Mouse (Mus musculus): ENCODE data around the gene Vps13d. TPM values are rescaled to one million over a fixed set of nuclear protein-coding genes. Genes with fewer than 3 reads are reported as not detected.
A peak's percentile ranks its signal among the peaks of the same experiment; 100 is the strongest.

Vps13d gene
- polyA plus RNA-seq, 1 experiment from 2014 or later: 7.9 TPM

DNA sequence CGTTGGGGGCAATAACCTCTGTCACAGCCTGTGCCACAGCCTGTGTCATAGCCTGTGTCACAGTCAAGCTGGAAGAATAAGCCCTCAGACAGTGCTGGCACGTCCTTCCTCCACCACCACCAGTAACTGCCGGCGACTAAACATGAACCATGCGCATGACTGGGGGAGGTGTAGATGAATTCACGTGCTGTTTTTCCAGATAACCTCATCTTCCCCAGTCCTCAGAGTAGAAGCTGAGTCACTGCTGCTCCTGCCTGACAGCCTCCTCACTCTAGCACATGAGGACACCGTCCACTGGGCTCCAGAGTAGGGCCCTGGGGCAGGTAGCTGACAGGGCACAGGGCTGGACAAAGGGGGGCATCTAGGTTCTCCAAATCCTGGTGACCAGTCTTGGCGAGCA, 27.3 kb upstream of the Vps13d start:
- H3K27ac ChIP-seq (replicated peaks): no peak overlapping the region
- H3K9ac ChIP-seq (replicated peaks): no peak overlapping the region
- 88% methylated on average over 8 of the region's 8 CpGs for WGBS
- H3K4me1 ChIP-seq: no peaks in the 10 kb centered on the region
- no peaks in the 10 kb centered on the region for H3K9me3 ChIP-seq
- no peak overlapping the region for H3K4me3 ChIP-seq
- ATAC-seq (ENCODE audit: low FRiP score, low read depth): peak; percentile 23; the same call in 1 of the 2 replicates
- H3K27me3 ChIP-seq: no peaks in the 10 kb centered on the region
- H3K4me2 ChIP-seq (replicated peaks): no peak overlapping the region
- H3K36me3 ChIP-seq: no peaks in the 10 kb centered on the region

DNA sequence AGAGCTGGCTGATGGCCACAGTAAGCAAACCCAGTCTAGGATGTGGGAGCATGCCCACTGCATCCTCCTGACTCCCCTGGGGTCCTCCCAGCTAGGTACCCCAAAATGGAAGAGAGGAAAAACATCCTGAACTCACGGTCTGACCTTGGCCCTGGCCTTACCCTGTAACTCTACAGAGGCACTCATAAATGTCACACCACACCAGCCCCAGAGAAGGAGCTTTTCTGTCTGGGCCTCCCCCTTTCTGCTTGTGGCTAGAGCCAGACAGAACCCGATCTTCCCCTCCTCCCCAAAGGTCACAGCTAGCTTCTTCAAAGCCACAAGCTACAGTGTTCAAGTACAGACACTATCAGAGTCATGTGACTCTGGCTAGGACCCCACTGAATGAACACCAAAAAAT, 26.6 kb upstream of the Vps13d start:
- Histone ChIP-seq H3K9me3 (no peaks in the 10 kb centered on the region), H3K27ac (replicated peaks) (no peak overlapping the region), H3K27me3 (no peaks in the 10 kb centered on the region), H3K36me3 (no peaks in the 10 kb centered on the region), H3K4me2 (replicated peaks) (no peak overlapping the region), H3K4me3 (no peak overlapping the region), H3K9ac (replicated peaks) (no peak overlapping the region), H3K4me1 (no peaks in the 10 kb centered on the region)
- ATAC-seq (ENCODE audit: low FRiP score, low read depth): no peak
- WGBS: 82% methylated on average over 2 of the region's 2 CpGs

DNA sequence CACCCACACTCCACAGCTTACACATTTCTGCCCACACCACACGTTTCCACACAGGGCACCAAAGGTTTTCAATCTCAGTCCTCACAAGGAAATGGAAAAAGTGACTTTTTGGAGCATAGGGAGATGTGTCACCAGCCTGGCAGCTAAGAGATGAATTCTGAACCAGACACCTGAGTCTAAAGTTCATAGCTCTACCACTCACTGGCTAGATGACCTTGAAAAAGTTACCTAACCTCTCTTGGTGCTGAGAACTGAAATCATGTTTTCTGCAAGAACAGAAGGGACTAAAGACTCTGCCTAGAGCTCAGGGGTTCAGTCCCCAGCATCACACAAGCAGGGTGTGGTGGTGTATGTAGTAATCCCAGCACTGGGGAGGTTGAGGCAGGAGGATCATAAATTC, 25.2 kb upstream of the Vps13d start:
- WGBS: 81% methylated on average over 1 of the region's 1 CpGs
- no peak overlapping the region for H3K27ac ChIP-seq (replicated peaks)
- no peaks in the 10 kb centered on the region for H3K36me3 ChIP-seq
- H3K27me3 ChIP-seq: no peaks in the 10 kb centered on the region
- no peak for ATAC-seq (ENCODE audit: low FRiP score, low read depth)
- H3K9me3 ChIP-seq: no peaks in the 10 kb centered on the region
- H3K4me3 ChIP-seq: no peak overlapping the region
- no peak overlapping the region for H3K4me2 ChIP-seq (replicated peaks)
- H3K9ac ChIP-seq (replicated peaks): no peak overlapping the region
- no peaks in the 10 kb centered on the region for H3K4me1 ChIP-seq

DNA sequence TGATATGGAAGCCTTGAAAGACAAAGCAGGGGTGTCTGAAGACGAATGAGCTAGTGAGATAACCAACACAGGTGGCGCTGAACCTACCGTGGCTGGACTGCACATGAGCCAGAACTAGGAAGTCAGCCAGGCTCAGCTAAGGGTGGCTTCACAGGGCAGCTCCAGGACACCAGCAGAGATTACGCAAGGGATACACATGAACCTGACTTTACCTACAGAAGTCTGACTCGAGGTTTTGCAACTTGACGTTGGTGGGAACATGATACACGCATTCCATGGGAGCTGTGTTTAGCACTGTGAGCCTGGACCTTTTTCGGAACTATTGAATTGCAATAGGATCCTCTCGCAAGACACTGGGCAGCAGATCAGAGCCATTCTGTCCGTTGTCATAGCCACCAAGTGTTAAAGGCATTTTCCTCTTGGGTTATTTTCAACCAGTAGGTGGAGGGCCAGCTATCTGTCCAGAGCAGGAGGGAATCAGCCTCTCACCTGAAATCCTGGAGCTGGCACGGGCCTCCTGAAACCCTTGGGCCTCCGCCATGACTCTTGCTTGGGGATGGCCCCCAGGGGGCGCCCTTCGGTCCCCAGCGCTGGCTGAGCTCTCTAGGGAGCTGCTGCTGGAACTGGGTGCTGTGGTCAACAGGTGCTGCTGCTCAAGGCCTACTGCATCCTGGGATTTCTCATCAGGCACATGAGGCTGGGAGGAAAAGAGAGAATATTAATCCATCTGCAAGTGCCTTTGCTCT, 24.6 kb upstream of the Vps13d start:
- 0 out of 2 replicates have a peak, but pooled peaks cover 3% of the 10 kb centered on the region for H3K4me1 ChIP-seq
- no peaks in the 10 kb centered on the region for H3K27me3 ChIP-seq
- H3K9ac ChIP-seq (replicated peaks): no peak overlapping the region
- no peak for ATAC-seq (ENCODE audit: low FRiP score, low read depth)
- H3K9me3 ChIP-seq: no peaks in the 10 kb centered on the region
- H3K36me3 ChIP-seq: no peaks in the 10 kb centered on the region
- H3K27ac ChIP-seq (replicated peaks): no peak overlapping the region
- H3K4me3 ChIP-seq: no peak overlapping the region
- no peak overlapping the region for H3K4me2 ChIP-seq (replicated peaks)
- WGBS: 65% methylated on average over 15 of the region's 15 CpGs

DNA sequence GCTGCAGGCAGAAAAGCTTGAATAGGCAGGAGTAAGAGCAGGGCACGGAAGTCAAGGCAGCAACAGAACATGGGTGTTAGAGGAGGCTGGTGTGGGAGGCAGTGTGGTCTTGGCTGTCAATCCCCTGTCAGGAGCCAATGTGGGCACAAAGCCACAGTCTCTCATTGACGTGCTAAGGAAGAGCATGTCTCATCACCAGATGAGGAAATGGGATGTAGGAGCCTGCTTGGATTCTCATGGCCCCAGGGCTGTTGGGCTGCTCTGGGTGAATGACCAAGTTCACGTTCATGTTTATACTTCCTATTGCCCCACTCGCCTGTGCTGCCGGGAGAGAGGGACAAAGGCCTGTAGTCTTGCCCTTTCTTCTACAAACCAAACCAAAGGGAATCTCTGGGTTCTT, 23.0 kb upstream of the Vps13d start:
- Histone ChIP-seq H3K9ac (replicated peaks) (no peak overlapping the region), H3K4me2 (replicated peaks) (no peak overlapping the region), H3K36me3 (no peaks in the 10 kb centered on the region), H3K27me3 (no peaks in the 10 kb centered on the region), H3K4me1 (0 out of 2 replicates have a peak, but pooled peaks cover 3% of the 10 kb centered on the region), H3K27ac (replicated peaks) (no peak overlapping the region), H3K4me3 (no peak overlapping the region), H3K9me3 (no peaks in the 10 kb centered on the region)
- ATAC-seq (ENCODE audit: low FRiP score, low read depth): no peak
- 74% methylated on average over 5 of the region's 5 CpGs for WGBS

- H3K27ac ChIP-seq (replicated peaks): no peak overlapping the region
- no peak overlapping the region for H3K4me3 ChIP-seq
- no peaks in the 10 kb centered on the region for H3K36me3 ChIP-seq
- H3K9me3 ChIP-seq: no peaks in the 10 kb centered on the region
- no peaks in the 10 kb centered on the region for H3K27me3 ChIP-seq
- H3K4me2 ChIP-seq (replicated peaks): no peak overlapping the region
- ATAC-seq (ENCODE audit: low FRiP score, low read depth): no peak
- WGBS: 90% methylated on average over 6 of the region's 6 CpGs
- H3K9ac ChIP-seq (replicated peaks): no peak overlapping the region
- H3K4me1 ChIP-seq: 0 out of 2 replicates have a peak, but pooled peaks cover 3% of the 10 kb centered on the region
Measured at GRCm38 (mm10) chr4:145217046-145217445, 22.2 kb upstream of the Vps13d start.

DNA sequence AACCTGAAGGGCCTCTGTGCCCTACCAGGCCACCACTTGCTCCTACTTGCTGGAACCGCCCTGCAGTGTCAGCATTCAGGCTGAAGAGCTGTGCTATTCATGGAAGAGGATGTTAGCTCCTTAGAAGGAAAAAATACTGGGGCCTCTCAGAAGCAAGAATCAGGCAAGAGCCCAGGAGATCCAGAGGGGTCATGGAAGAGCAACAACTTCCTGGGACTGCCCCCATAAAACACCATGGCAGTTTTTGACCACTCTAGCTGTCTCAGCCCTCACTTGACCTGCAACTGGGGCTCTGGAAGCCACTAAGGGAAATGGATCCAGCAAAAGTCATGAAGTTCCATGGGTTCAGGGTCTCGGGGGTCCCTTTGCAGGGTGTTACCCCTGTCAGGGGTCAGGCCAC, 20.6 kb upstream of the Vps13d start:
- no peak overlapping the region for H3K4me3 ChIP-seq
- no peaks in the 10 kb centered on the region for H3K36me3 ChIP-seq
- H3K4me2 ChIP-seq (replicated peaks): no peak overlapping the region
- H3K27me3 ChIP-seq: no peaks in the 10 kb centered on the region
- no peaks in the 10 kb centered on the region for H3K9me3 ChIP-seq
- 87% methylated on average over 2 of the region's 2 CpGs for WGBS
- no peak overlapping the region for H3K27ac ChIP-seq (replicated peaks)
- 0 out of 2 replicates have a peak, but pooled peaks cover 3% of the 10 kb centered on the region for H3K4me1 ChIP-seq
- no peak for ATAC-seq (ENCODE audit: low FRiP score, low read depth)
- H3K9ac ChIP-seq (replicated peaks): no peak overlapping the region

GRCm38 (mm10) chr4:145214786-145215174, 20.0 kb upstream of the Vps13d start:
- Histone ChIP-seq H3K4me3 (no peak overlapping the region), H3K4me2 (replicated peaks) (no peak overlapping the region), H3K27me3 (no peaks in the 10 kb centered on the region), H3K4me1 (0 out of 2 replicates have a peak, but pooled peaks cover 3% of the 10 kb centered on the region), H3K36me3 (no peaks in the 10 kb centered on the region), H3K9ac (replicated peaks) (no peak overlapping the region), H3K9me3 (no peaks in the 10 kb centered on the region), H3K27ac (replicated peaks) (no peak overlapping the region)
- 59% methylated on average over 6 of the region's 6 CpGs for WGBS
- ATAC-seq (ENCODE audit: low FRiP score, low read depth): peak; percentile 50

- peak; percentile 85 for ATAC-seq (ENCODE audit: low FRiP score, low read depth)
- no peak overlapping the region for H3K4me2 ChIP-seq (replicated peaks)
- H3K27me3 ChIP-seq: no peaks in the 10 kb centered on the region
- no peaks in the 10 kb centered on the region for H3K36me3 ChIP-seq
- no peaks in the 10 kb centered on the region for H3K9me3 ChIP-seq
- H3K27ac ChIP-seq (replicated peaks): no peak overlapping the region
- no peak overlapping the region for H3K4me3 ChIP-seq
- 0 out of 2 replicates have a peak, but pooled peaks cover 3% of the 10 kb centered on the region for H3K4me1 ChIP-seq
- WGBS: 27% methylated on average over 8 of the region's 8 CpGs
- no peak overlapping the region for H3K9ac ChIP-seq (replicated peaks)
Measured at GRCm38 (mm10) chr4:145213999-145214785, 19.4 kb upstream of the Vps13d start.

- 75% methylated on average over 2 of the region's 2 CpGs for WGBS
- no peaks in the 10 kb centered on the region for H3K27me3 ChIP-seq
Measured at GRCm38 (mm10) chr4:145211076-145211475, 16.3 kb upstream of the Vps13d start.

DNA sequence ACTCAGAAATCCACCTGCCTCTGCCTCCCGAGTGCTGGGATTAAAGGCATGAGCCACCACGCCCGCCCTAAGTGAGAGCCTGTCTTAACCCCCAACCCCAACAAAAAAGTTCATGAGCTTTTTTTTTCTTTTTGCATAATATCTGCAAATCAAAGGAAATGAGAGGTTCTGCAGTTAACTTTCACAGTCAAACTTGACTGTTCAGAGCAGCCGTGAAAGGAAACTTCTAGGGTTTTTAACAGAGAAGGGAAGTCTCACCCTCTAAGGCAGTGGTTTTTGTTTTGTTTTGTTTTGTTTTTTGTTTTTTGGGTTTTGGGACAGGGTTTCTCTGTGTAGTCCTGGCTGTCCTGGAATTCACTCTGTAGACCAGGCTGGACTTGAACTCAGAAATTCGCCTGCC, 15.8 kb upstream of the Vps13d start:
- Histone ChIP-seq H3K27ac (replicated peaks) (no peak overlapping the region), H3K9me3 (no peaks in the 10 kb centered on the region), H3K4me2 (replicated peaks) (no peak overlapping the region), H3K9ac (replicated peaks) (no peak overlapping the region), H3K27me3 (no peaks in the 10 kb centered on the region), H3K4me3 (no peak overlapping the region), H3K4me1 (0 out of 2 replicates have a peak, but pooled peaks cover 3% of the 10 kb centered on the region), H3K36me3 (no peaks in the 10 kb centered on the region)
- WGBS: 87% methylated on average over 5 of the region's 5 CpGs
- no peak for ATAC-seq (ENCODE audit: low FRiP score, low read depth)

More at GRCm38 (mm10) chr4:145211076-145211475, 16.3 kb upstream of the Vps13d start:
- H3K36me3 ChIP-seq: no peaks in the 10 kb centered on the region
- no peak overlapping the region for H3K4me2 ChIP-seq (replicated peaks)
- no peak overlapping the region for H3K9ac ChIP-seq (replicated peaks)
- H3K4me3 ChIP-seq: no peak overlapping the region
- H3K27ac ChIP-seq (replicated peaks): no peak overlapping the region
- ATAC-seq (ENCODE audit: low FRiP score, low read depth): no peak
- H3K4me1 ChIP-seq: 0 out of 2 replicates have a peak, but pooled peaks cover 3% of the 10 kb centered on the region
- H3K9me3 ChIP-seq: no peaks in the 10 kb centered on the region

DNA sequence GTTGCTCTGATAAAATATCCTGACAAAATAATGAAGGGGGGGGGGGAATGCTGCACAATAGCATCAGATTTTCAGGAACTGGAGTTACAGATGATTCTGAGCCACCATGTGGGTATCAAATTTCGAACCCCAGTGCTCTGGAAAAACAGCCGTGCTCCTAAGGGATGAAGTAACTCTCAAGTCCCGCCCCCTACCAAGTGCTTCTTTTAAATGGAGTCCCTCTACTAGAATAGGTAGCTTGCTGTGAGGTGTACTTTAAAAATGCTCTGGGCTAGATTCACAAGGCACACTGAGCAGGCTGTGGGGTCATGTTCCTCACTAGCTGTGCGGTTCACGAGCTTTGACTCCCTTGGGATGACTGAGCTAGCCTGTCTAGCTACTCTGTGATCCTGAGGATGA, 14.9 kb upstream of the Vps13d start:
- Histone ChIP-seq H3K4me2 (replicated peaks) (no peak overlapping the region), H3K4me3 (no peak overlapping the region), H3K9me3 (no peaks in the 10 kb centered on the region), H3K27ac (replicated peaks) (no peak overlapping the region), H3K27me3 (no peaks in the 10 kb centered on the region), H3K4me1 (0 out of 2 replicates have a peak, but pooled peaks cover 2% of the 10 kb centered on the region), H3K9ac (replicated peaks) (no peak overlapping the region), H3K36me3 (no peaks in the 10 kb centered on the region)
- ATAC-seq (ENCODE audit: low FRiP score, low read depth): no peak
- 44% methylated on average over 5 of the region's 5 CpGs for WGBS

All from midbrain, embryonic 12.5 days (tissue).